Mouse (Mus musculus): ENCODE measurements around the gene Lpp.

- no peak for TF ChIP-seq EP300 (IDR thresholded peaks at IDR 0.05; ENCODE audit: low read depth in 1 of 2, low read length in 2 of 2)
- TF ChIP-seq E2F4 (IDR thresholded peaks at IDR 0.05; ENCODE audit: borderline replicate concordance, low read depth, low read length) = no peak
- no peak for TF ChIP-seq CTCF (IDR thresholded peaks at IDR 0.05 in 2 of 3, conservative IDR thresholded peaks at IDR 0.05 in 1 of 3; ENCODE audit: control insufficient read depth in 1 of 3, insufficient read depth in 1 of 3, low read depth in 2 of 3, low read length in 3 of 3, poor library complexity in 1 of 3, severe bottlenecking in 1 of 3)
- no peak for TF ChIP-seq GATA1 (IDR thresholded peaks at IDR 0.05; ENCODE audit: low read depth, low read length)
- no peak for TF ChIP-seq CHD1 (IDR thresholded peaks at IDR 0.05; ENCODE audit: low read depth, low read length)
- TF ChIP-seq JUND (IDR thresholded peaks at IDR 0.05; ENCODE audit: low read depth, low read length) = no peak
- TF ChIP-seq POLR2A (IDR thresholded peaks at IDR 0.05; ENCODE audit: control insufficient read depth in 1 of 2, insufficient read depth in 1 of 2, low read depth in 1 of 2, low read length in 2 of 2, poor library complexity in 1 of 2) = no peak
- no peak for TF ChIP-seq KAT2A (conservative IDR thresholded peaks at IDR 0.05; ENCODE audit: low read depth, low read length)
- no peak for TF ChIP-seq MAZ (IDR thresholded peaks at IDR 0.05; ENCODE audit: low read depth, low read length)
Observed at GRCm38 (mm10) chr16:24474781-24475180, 81.5 kb downstream of the Lpp start.
